Mouse (Mus musculus) kidney, adult 8-10 months (tissue): Measurements from ENCODE around the gene Zeb2.
A peak's percentile ranks its signal among the peaks of the same experiment; 100 is the strongest.

Experiments
- DNase-seq, 2 experiments: peaks; one replicate each; pipeline ENCODE4 v3.0.0; 2022

Zeb2 gene

DNA sequence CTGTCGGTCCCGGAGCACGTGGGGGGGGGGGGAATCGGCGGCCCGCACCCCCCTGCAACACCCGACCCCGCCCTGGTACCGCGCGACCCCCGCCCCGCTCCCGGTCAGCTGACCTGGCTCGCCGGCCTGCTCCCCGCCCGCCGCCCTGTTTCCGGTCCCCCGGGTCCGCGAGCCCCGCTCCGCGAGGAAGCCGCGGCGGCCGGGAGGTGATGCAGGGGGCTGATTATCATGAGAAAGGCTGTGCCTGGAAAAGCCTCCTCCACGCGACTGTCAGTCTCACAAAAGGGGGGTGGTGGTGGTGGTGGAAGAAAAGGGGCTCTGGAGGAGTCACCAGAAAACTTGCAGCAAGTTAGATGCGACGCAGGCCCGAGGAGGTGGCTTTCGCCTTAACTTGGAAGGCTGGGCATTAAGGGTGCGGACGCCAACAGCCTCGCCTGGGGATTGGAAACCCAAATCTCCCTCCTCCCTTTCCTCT is at the start of gene Zeb2:
TSS of gene Zeb2 (minus strand) at position 309 of the 475 bp plus-strand sequence.
- peak in 1 of 2 experiments; percentile 59 for DNase-seq

DNA sequence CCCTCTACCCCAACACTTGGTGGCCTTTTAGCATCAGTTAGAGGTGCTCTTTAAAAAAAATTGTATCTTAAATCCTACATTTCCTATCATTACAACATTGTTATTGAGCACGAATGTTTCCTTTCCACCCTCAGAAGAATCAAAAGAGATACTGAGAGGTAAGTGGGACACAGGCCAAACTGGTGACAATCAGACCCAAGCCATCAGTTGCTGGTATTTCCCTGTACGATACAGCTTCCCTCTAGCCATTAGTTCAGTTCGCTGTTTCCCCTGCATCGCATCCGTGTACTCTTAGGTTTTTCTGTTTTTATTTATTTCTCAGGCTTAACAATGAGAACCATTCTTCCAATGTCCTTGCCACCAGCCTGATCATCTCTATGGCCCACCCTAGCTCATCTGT is 41.6 kb upstream of the Zeb2 start:
- DNase-seq: no peak

DNA sequence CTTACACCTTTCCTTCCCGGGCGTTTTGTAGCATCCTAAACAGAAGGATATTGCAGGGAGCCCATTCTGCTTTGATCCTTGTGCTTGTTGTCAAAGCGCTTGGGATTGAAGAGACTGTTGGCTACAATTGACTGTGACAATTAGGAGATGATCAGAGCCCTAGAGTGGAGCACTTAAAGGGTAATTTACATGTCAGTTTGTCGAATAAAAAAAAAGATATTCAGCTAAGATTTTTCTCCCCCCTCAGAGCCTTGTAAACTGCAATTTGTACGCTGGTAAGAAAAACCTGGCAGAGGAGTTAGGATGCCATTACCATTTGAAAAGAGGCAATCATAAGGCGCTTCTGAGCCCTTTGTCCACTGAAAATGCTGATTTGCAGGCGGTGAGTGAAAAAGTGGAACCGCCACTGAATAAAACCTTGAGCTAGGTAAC is 41.2 kb upstream of the Zeb2 start:
- DNase-seq: no peak

DNA sequence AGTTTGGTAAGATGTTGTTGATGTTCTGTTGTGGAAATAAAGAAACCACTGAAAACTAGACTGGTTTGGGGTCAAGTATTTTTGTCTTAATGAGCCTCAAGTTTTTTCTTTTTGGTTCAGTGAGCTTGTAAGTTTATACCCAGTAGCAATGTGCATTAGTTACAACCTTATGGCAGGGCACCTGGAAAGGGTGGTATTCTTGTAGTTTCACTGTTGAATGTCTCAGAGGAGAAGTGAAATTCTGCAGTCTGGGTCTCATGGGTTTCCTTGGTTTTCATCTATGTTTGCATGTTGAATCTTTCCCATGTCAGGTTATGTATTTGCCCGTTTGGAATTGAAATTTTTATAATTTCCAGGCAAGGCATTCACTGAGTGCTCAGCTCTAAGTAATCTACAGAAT is 36.1 kb upstream of the Zeb2 start:
- DNase-seq: no peak

DNA sequence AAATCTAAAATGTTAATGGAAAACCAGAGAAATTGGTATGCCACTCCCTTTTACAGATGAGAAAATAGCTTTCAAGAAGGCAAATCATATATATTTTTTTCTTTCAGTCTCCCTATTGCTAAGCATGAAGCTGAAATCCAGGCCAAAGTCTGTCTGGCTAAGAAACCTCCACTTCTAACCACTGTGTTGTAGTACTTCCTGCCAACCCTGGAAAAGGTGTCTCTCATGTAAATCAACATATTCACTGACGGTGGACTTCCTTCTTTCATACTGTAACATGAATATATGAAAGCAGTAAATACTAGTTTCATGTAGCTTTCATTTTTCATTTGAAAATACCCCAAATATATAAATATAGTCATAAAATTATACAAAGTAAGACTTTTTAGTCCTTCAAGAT is 26.0 kb upstream of the Zeb2 start:
- no peak for DNase-seq

DNA sequence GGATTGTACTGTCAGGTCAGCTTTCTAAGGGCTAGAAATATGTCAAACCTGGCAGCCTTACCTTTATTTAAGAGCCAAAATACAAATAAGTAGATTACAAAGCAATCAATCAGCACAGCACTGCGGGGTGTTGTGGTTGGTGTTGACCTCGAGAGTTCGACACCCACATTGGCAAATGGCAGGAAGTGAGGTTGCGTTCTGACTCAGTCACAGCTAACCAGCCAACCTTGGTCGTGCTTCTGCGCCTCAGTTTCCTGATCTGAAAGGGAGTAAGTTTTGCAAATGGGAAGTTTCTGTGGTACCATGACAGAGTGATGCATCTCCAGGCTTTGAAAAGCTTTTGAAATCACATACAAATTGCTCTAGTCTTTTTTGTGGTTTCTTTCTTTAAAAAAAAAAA is 21.7 kb upstream of the Zeb2 start:
- no peak for DNase-seq

DNA sequence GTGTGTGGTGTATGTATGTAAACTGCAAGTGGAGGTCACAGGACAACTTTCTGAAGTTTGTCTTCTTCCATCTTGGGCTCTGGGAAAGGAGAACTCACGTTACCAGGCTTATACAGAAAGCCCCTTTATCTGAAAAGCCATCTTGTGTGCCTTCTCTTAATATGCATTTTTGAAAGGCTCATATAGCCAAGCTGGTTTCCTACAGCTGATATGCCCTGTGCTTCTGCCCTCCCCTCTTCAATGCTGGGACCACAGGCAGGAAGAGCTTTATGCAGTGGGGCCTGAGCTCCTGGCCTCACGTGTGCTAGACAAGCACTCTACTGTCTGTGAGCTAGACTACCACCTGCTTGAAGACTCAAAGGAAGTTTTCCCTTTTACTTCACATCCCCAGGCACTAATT is 19.6 kb upstream of the Zeb2 start:
- no peak for DNase-seq

DNA sequence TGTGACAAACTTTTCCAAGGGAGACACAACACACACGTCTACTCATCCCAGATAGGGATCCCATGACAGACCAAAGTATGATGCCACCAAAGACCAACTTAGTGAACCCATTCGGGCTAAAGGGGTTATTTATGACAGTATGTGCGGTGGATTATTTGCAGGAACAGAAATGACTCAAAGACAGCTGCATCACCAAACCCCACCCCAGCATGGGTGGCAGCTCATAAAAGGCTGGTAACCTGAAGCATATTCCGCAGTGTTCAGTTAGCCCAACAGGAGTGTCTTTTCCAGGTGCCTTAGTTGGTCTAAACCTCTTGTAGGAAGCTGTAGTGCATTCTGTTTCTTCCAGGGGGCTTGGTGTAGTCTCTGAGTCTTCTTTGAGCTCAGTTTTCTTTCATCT is 16.0 kb upstream of the Zeb2 start:
- no peak for DNase-seq

DNA sequence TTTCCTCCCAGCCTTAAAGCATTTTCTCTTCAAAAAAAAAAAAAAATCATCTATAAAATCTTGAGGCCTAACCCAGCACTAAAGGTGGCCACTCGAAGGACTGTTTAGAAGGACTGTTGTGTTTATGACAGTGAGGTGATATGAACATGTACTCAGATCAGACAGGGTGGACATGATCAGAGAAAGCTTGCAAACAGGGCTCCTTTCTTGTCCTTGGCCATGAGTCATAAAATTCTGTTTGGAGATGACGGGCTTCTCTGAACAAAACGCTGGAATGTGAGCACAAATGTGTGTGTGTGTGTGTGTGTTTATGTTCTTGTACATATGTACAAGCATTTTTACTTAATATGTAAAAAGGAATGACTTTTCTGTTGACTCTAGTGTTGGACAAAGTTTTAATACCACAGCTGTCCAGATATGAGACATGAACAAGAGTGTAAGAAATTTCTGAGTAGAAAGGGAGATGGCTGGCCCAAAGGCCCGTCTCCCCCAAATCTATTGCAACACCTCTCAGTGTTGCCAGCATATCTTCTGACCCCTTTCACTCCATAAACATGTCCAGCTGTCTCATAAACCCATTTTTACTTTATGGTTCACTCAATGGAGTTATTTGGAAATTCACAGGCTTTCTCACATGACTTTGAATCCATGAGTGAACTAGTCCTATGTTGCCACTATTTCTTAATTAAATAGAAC is 13.4 kb upstream of the Zeb2 start:
- DNase-seq: no peak

DNA sequence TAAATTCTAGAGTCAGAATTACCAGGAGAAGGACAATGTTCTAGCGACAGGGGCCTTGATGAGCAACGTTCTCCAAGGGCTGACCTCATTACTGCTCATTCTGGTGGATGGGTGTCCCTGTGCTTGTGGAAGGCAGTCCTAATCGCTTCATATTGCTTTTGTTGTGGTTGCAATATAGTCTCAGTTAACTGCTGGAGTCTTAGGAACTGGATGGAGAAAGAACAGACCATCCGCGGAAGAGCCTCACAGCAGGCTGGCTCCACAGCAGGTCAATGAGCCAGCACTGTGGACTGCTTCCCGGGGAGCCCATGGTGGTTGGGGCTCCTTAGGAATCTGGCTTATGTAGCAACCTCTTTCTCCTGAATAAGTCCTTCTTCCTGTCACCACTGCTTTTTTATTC is 12.4 kb upstream of the Zeb2 start:
- DNase-seq: no peak

DNA sequence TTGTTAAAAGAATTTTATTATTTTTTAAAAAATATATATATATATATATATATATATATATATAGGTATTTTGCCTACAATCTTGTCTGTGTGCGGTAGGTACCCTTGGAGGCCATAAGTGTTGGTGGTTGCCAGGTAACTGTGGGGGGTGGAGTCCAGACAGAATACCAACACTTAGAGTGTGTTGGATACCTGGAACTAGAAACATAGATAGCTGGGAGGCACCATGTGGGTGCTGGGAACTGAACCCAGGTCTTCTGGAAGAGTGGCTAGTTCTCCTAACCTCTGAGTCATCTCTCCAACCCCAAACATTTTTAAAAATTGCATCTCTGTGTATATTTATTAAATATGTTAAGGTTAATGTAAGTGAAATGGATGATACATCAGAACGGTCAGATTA is 11.5 kb upstream of the Zeb2 start:
- DNase-seq: no peak

DNA sequence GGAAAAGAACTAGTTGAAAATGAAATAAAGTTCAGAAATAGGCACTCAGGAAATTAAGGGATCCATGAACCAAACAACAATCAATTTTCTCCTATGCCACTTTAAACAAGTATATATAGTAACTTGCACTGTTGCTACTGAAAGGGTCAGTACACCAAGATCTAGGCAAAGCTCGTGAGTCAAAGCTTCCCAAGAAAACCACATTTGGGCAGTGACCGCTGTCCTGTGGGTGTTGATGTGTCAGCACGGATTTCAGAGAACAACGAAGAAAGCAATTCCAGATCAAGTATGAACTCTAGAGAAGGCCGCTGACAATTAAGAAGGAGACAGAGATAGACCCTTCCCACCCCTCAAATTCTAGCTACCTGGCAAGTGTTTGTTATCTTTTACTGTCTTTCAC is 9.2 kb upstream of the Zeb2 start:
- DNase-seq: no peak

DNA sequence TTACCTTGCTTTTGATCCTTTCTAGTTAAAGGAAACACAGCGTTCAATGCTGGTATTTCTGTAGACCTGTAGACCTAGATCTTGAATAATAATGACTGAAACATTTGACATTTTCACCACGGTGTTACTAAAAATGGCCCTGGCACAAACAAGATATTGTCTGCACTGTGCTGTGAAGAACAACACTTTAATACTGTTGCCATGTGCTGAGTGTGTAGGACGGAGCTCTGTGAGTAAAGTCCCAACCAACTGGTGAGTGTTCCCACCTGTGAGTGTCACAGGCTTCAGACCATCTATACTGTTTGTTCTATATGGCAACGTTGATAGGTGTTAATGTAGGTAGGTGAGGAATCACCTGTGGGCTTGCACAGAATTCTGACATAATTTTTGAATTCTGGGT is 8.0 kb upstream of the Zeb2 start:
- no peak for DNase-seq

DNA sequence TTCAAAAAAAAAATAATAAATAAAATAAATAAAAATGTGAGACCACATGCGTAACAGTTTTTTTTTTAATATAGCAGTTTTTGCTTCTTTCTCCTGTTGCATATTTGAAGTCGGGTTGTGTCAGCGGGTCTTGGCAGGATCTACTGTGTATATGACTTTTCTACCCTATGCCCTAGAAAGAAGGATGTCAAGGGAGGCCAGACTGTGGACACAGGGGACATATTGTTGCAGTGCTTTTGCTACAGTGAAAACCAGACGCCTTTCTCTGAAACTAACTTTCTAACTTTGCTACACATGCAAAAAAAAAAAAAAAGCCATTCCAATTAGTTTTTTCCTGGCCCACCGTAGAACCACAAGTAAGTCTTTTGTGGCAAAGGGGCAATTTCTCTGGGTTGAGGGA is 6.3 kb upstream of the Zeb2 start:
- no peak for DNase-seq

DNA sequence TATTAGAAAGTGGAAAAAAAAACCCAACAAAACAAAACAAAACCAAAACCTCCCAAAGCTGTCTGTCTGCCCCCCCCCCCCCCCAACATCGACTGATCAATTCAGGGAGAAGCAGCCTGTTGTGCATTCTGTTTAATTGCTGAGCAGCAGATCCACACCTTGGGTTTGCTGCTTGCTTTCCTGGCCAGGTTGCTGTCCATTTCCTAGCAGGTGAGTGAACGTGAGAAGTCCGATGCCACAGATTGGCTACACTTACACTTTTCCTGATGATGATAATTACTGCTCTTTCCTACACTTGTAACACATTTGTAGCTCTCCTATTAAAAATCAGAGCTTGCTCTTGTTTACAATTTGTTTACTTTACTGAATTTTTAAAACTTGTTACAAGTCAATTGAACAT is 926 bp upstream of the Zeb2 start:
- DNase-seq: no peak

DNA sequence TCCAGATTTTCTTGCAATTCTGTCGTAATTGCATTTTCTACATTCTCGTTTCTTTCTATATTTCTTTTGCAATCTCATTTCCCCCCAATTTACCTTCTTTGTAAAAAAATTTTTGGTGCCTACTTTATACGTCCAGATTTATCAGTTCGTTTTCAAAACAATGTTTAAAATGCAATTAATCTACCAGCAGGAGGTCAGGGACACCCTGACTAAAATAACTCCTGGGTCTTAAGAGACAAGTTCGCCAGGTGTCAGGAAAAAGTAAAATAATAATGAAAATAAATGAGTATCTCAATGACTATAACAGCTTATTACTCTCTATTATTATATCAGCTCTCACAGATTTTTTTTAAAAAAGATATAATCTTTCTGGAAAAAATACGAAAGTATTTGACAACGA is 397 bp upstream of the Zeb2 start:
- no peak for DNase-seq

DNA sequence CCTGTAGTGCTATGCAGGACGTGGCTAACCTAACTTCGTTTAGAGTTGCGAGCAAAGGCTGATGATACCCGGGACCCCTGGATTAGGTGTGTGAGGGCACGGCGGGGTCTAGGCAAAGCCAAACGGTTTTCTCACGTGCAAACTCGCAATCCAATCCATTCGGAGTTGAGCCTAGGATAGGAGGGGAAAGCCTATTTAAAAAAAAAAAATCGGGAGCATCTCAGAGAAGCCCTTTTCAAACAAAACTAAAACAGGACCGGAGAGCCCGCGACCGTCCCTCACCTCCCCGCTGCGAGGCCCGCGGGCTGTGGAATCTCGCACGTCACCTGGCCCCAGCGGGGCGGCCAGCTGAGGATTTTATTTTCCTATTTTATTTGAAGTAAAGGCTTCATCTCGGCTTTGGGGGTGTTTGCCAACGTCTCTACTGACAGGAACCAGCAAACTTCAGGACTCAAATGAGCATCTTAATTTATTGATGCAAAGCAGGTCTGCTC is 617 bp downstream of the Zeb2 start:
- DNase-seq: peak in 1 of 2 experiments; percentile 32

DNA sequence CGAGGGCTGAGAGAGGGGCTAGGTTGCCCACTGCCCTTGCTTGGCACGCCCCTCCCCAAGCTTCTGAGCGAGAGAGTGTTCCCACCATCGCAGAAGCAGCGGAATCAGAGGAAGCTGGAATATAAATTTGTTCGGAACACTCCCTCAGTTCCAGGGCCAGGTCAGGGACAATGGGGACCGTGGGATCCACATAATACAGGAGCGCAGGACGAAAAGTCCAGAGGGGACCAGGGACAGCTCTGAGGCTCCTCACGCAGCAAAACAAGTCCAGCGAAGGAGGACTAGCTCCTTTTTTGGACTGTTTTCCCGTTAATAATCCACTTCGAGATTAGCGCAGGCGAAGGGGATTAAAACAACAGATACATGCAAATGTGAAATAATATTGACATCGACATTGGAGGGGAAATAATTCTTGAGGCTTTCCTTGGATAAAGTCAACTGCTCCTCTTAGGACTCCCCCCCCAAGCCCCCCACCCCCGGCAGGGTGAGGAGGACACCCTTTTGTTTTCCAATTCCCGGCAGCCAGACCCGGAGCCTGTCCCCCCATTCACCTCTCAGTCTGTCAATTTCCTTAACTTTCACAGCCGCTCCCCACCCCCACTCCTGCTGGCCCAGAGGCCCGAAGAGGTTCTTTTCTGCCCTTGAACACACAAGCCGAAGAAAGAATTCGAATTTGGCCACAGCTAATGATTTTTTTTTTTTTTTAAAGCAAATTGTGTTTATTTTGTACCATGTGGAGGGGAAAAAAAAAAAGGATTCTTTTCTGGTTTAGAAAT is 1.3 kb downstream of the Zeb2 start:
- DNase-seq: peak in 1 of 2 experiments; percentile 69

DNA sequence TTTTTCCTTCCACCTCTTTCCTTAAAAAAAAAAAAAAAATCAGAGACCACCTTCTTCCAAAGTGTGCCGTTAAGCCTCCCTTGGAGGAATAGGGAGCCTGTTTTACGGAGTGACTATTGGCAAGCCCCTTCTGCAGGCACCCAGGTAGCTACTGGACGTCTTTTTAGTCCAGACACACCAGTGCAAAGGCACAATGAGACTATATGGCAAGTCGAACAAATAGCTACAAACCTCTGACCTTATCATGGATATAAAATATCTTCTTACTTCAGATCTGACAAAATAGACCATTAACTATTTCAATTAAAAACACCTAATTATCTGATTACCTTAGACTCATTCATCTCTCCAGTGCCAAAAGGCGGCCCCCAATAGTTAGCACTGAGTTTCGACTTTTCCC is 2.0 kb downstream of the Zeb2 start:
- no peak for DNase-seq

DNA sequence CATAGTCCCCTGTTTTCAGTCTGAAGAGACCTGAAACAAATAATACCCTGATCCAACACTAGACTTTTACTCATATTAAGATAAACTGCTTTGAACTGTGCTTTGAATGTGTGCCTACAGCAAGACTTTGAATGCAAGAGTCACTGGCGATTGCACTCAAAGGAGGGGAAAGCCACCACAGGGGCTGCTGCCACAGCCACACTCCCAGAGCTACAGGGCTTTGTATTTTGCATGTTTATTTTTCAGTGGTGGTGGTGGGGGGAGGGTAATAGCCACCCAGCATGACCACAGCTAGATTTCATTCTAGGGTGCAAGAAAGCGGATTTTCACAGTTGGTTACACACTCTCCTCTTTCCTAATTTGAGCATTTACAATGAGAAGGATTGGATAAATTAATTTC is 2.6 kb downstream of the Zeb2 start:
- DNase-seq: no peak

DNA sequence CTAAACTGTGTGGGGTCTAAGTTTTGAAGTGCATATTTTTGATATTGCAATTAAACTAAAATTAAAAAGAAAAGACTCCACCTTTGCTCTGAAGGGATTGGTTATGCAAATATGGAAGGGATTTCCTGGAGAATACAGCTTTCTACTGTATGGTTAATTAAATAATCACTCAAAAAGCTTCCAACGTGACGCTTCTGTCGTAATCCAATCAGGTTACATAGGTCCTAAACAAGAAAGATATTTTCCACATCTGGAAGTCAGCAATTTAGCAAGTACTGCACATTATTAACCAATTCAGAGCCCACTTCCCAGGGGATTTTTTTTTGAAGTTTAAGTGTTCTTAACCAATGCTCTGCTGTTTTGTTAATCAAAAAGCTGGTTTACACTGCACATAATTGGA is 3.3 kb downstream of the Zeb2 start:
- DNase-seq: no peak

DNA sequence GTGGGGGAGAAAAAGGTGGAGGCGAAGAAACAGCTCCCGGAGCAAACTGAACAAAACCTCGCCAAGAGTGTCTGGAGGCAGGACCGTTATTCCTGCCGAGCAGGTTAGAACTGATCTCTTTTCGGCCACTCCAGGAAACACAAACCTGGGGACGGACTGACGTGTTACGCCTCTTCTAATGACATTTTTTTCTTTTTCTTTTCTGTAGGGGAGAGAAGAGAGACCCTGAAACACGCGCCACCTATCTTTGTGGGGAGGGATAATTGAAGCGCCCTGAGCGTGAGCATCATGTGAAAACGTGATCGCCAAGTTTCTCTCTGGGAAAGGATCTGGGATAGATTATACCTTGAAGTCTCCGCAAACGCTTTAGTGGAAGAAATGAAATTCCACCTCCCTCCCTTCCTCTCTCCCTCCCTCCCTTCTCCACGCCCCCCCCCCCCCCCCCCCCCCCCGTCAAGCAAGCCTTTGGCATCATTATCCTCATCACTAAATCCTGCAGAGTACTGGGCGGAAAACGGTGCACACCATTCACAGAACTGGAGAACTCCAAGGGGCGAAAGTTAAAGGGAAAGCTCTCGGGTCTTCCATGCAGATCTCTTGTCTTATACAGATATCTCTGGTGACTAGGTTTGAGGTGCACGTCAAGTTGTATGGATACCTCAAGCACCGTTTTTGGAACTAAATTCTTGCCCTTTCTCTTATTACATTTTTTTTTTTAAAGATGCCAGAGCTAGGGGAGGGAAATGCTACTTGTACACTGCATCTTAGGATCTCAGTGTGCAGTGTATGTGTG is 4.1 kb downstream of the Zeb2 start:
- peak; percentile 57 to 63 for DNase-seq

DNA sequence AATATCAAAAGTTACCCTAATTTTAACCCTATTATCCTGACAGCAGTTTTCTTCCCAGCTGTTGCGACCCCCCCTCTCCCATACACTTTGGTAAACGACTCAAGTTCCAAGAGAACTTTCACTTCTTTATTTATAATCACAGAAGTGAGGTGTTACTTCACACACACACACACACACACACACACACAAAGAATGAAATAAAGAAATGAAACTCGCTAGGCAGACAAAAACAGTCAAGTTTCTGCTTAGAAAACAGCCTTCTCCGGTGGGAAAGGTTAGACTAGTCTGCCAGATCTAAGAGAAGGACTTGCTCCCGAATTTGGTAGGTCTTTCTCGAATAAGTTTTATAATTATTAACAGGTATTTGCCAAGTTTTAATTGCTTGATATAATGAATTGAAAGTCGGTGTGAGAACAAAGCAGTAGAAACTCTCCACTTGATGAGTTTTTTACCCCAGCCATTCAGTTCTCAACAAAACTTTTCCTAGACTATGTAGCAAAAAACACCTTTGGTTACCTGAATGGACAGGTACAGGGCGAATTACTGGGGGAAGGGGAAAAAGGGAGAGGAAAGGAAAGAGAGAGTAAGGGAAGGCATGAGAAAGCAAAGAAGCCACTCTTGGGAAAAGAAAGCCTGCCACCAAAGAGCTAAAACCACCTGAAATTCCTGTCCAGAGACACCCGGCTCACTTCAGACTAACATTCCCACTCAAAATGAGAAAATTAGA is 5.0 kb downstream of the Zeb2 start:
- DNase-seq: no peak
